Mouse (Mus musculus): Measurements from ENCODE around the gene Lep. TPM values are rescaled to one million over a fixed set of nuclear protein-coding genes. Genes with fewer than 3 reads are reported as not detected.
A peak's percentile ranks its signal among the peaks of the same experiment; 100 is the strongest.

Lep gene
- total RNA-seq (2022), result 10 to 100 TPM in 1 of 4 experiments, 1 to 10 TPM in 2, under 1 TPM in 1; 0.61 to 22.4 (median 4.3) TPM

GRCm38 (mm10) chr6:29059846-29060685, at the start of gene Lep:
Lep (plus strand) TSS chr6:29060220.
- DNase-seq (ENCODE audit: low spot score in 2 of 2), result no peak

- DNase-seq (ENCODE audit: low spot score in 2 of 2), result no peak
Measured at GRCm38 (mm10) chr6:29011651-29012050, 48.4 kb upstream of the Lep start.

GRCm38 (mm10) chr6:29013216-29013615, 46.8 kb upstream of the Lep start:
- DNase-seq (ENCODE audit: low spot score in 2 of 2), result no peak

DNA sequence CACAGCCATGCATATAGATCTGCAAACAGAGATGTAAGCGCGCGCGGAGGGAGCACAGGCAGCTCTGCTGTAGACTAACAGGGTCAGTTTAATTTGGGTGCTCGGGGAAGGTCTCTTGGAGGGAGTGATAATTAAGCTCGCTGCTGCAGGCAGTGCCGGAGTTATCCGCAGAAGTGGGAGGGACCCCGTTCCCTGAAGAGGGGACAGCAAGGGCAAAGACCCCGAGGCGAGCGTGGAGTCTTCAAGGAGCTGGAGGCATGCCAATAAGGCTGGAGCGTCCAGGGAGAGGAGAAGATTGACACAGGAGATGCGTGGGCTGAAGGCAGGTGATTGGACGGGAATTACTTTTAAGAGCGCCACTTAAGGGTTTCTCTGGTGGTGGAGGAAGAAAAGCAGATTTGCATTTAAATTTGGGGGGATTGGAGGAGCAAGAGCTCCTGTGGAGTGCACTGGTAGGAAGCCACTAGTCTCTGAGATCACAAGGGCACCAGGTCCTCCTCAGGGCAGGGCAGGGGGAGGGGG, 43.1 kb upstream of the Lep start:
- no peak for DNase-seq (ENCODE audit: low spot score in 2 of 2)

- DNase-seq (ENCODE audit: low spot score in 2 of 2), result no peak
Measured at GRCm38 (mm10) chr6:29019756-29020720, 40.0 kb upstream of the Lep start.

- DNase-seq (ENCODE audit: low spot score in 2 of 2), result no peak
Measured at GRCm38 (mm10) chr6:29020937-29021336, 39.1 kb upstream of the Lep start.

DNA sequence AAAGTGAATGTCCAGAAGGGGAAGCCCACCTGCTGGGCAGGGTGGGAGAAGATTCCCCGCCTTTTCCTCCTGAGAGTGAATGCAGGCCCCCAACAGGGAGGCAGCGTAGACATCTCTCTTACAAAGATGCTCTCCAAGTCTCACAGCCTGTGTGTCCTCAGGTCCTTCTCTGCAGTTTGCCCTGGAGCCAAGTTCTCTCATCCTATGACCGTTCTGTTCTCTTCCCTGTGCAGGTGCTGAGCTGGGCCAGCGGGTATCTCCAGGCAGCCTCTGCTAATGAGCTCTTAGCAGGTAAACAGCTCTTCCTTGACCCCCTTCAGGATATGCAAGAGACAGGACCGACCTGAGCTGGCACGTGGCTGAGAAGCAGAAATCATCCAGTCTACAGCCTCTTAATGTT, 38.5 kb upstream of the Lep start:
- DNase-seq (ENCODE audit: low spot score in 2 of 2), result no peak

DNA sequence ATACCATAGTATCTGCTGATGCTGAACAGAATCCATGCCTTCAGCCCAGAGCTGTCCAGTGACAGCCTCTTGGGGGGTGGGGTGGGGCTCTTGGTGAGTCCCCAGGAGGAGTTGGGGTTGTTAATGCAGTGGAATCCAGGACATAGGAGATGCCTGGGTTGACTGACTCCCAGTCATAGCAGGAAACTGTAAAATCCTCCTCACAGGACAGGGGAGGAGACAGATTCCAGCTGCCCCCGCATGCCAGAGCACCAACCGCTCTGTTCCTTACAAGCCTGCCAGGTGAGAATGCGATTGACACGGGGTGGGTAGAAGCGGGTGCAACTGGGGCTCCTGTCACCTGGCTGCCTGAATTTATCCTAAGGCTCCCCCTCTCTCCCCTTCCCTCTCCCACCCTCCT, 37.9 kb upstream of the Lep start:
- no peak for DNase-seq (ENCODE audit: low spot score in 2 of 2)

- DNase-seq (ENCODE audit: low spot score in 2 of 2), result no peak
Measured at GRCm38 (mm10) chr6:29023206-29023967, 36.6 kb upstream of the Lep start.

GRCm38 (mm10) chr6:29024000-29024417, 36.0 kb upstream of the Lep start:
- DNase-seq (ENCODE audit: low spot score in 2 of 2), result peak in 1 of 2 experiments; percentile 16

GRCm38 (mm10) chr6:29025796-29026482, 34.1 kb upstream of the Lep start:
- DNase-seq (ENCODE audit: low spot score in 2 of 2), result no peak

- DNase-seq (ENCODE audit: low spot score in 2 of 2), result no peak
Measured at GRCm38 (mm10) chr6:29026766-29027165, 33.3 kb upstream of the Lep start.

DNA sequence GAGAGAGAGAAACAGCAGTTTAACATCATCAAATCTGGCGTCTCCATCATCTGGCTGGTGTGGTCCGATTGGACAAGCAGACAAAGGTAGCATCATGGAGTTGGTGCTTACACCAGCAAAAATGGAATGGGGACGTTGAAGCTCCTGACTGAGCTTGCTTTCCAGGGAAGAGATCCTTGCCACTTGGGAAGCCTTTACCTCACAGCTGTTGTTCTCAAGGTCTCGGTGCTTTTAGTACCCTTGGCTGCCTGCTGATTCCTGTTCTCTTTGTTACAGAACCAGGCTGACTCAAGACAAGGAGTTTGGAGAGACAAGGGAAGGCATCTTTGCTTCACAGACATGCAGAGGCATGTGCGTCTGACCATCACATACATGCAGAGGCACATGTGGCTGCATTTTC, 31.9 kb upstream of the Lep start:
- no peak for DNase-seq (ENCODE audit: low spot score in 2 of 2)

DNA sequence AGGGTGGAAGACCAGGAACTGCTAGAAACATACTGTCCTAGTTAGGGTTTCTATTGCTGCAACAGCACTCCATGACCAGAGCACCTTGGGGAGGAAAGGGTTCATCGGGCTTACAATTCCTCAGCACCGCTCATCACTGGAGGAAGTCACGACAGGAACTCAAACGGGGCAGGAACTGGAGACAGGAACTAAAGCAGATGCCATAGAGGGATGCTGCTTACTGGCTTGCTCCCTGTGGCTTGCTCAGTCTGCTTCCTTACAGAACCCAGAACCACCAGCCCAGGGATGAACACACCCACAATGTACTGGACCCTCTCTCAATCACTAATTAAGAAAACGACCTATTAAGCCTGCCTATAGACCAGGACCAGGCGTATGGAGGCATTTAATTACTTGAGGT, 30.5 kb upstream of the Lep start:
- DNase-seq (ENCODE audit: low spot score in 2 of 2), result no peak

- peak in 1 of 2 experiments; percentile 41 for DNase-seq (ENCODE audit: low spot score in 2 of 2)
Measured at GRCm38 (mm10) chr6:29031216-29031615, 28.8 kb upstream of the Lep start.

DNA sequence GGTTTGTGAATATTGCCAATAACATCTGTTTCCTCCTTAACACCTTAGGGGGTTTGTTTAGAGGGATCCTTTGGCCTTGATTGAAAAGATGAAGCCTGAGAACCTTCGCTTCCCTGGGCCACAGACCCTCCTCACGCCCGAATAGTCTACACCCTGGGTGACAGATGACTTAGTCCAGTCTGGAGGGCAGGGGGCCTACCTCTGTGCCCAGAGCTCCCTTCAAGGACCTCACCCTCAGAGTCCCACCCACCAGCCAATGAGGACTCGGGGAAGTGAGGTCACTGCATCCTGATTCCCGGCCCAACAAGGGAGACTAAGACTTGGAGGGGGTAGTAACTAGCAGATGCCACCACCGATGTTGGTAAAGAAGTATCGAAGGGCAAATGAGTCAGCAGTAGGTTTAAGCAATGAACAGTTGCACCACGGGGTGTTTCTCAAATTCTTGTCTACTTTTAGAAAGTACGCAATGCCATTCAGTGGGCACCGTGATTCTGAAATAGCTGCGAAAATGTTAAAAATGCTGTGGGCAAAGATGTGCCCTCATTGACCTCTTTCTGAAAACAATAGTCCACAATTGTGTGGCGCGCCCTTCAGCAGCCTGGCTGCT, 28.2 kb upstream of the Lep start:
- DNase-seq (ENCODE audit: low spot score in 2 of 2), result no peak

- no peak for DNase-seq (ENCODE audit: low spot score in 2 of 2)
Measured at GRCm38 (mm10) chr6:29032411-29032810, 27.6 kb upstream of the Lep start.

- DNase-seq (ENCODE audit: low spot score in 2 of 2), result no peak
Measured at GRCm38 (mm10) chr6:29033981-29034646, 25.9 kb upstream of the Lep start.

DNA sequence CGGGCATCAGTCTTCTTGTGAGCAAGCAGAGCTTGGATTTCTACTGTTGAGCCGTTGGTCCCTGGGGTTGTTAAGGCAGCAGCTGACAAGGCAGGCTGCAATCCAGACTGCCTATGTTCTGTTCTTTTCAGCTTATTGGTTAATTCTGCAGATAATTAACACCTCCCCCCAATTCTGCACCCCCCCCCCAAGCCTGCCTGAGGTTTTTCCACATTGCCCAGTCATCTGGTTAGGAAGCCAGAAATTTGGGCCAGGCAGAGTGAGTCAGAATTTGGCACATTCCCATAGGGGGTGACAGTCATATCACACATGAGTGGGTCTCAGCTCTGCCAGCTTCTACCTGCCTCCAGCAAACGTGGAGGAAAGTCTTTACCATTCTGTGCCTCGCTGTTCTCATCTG, 23.3 kb upstream of the Lep start:
- DNase-seq (ENCODE audit: low spot score in 2 of 2), result no peak

DNA sequence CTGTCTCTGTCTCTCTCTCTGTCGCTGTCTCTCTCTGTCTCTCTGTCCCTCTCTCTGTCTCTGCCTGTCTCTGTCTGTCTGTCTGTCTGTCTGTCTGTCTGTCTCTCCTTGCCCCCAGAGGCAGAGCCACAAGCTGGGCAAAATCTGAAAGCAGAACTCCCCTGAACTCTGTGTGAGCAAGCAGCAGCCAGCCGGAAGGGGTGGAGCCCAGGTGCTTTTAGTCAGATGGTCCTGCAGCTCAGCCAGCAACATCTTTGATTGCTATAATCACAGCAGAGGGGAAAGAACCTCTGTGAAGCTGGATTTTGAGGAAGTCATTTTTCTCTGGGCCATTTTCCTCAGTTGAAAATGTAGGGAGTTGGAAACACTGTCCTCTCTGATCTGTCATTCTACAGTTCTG, 19.8 kb upstream of the Lep start:
- DNase-seq (ENCODE audit: low spot score in 2 of 2), result no peak
